Mouse (Mus musculus): ENCODE results near the gene Gpr26. TPM values are rescaled to one million over a fixed set of nuclear protein-coding genes. Genes with fewer than 3 reads are reported as not detected.

Gene Gpr26
- not detected for polyA plus RNA-seq (2015; fragmentation: Illumina TruSeq; extraction: RNeasy Lipid Tissue Mini Kit (QIAGEN cat#74804); ENCODE audit: insufficient read depth, low replicate concordance)

DNA sequence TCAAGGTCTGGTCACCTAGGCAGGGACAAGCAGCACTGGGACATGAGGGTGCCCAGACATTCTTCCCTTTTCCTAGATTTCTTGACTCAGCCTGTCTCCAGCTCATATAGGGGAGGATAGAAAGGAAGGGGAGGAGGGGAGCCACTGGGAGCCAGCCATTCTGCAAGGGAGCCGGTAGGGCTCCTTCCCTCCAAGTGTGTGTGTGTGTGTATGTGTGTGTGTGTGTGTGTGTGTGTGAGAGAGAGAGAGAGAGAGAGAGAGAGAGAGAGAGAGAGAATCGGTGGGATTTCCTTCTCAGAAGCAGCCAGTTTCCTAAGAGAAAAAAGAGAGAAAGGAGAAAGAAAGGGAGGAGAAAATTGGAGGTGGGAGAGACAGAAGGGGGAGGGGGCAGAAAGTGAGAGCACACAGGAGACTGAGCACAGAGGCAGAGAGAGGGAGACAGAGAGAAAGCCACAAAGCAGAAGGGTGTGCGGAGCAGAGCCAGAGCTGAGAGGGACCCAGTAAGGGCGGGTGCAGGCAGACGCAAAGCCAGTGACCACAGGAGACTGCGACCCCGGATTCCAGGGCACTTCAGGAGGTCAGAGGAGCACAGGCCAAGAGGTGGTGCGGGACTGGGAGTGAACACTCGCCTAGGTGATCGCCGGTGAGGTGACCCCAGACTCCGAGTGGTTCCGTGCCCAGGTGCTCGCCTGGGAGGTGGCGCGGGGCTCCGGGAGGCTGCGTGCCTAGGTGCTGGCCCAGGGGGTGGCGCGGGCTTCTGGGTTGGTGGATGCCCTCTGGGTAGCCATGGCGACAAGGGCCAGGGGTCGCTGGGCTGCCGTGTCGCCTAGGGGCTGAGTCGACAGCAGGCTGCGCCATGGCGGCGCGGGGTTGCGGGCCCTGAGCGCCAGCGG lies at the start of gene Gpr26:
Gene Gpr26, plus strand, starts transcription at position 438 of the 893 bp plus-strand sequence.

Other genes with a start within 250 kb of the Gpr26 start
- 9.7 TPM for gene Cpxm2, start 188.3 kb downstream of the Gpr26 start, polyA plus RNA-seq (2015; fragmentation: Illumina TruSeq; extraction: RNeasy Lipid Tissue Mini Kit (QIAGEN cat#74804); ENCODE audit: insufficient read depth, low replicate concordance)